Mouse (Mus musculus) layer of hippocampus, postnatal 36 days (tissue): Measurements from ENCODE around the gene Tnks2. TPM values are rescaled to one million over a fixed set of nuclear protein-coding genes. Genes with fewer than 3 reads are reported as not detected.
"Not testable (repeated sequence)": the region's sequence is repeated elsewhere in the genome, so short reads cannot be mapped to it uniquely, and the experiment has no call there.

Experiments used
- DNase-seq, 2 experiments: peaks; one replicate each; pipeline ENCODE4 v3.0.0; 2022
- total RNA-seq, 2 experiments: library from RNA; stranded (reverse); gene quantifications; 2 replicates each; pipeline ENCODE4 v1.2.3; 2021

The Tnks2 gene
- total RNA-seq, 2 experiments from 2014 or later = 127 to 133 TPM

- no peak for DNase-seq
Observed at GRCm38 (mm10) chr19:36827650-36828049, 6.4 kb upstream of the Tnks2 start.

- no peak for DNase-seq
Observed at GRCm38 (mm10) chr19:36828322-36828721, 5.7 kb upstream of the Tnks2 start.

DNA sequence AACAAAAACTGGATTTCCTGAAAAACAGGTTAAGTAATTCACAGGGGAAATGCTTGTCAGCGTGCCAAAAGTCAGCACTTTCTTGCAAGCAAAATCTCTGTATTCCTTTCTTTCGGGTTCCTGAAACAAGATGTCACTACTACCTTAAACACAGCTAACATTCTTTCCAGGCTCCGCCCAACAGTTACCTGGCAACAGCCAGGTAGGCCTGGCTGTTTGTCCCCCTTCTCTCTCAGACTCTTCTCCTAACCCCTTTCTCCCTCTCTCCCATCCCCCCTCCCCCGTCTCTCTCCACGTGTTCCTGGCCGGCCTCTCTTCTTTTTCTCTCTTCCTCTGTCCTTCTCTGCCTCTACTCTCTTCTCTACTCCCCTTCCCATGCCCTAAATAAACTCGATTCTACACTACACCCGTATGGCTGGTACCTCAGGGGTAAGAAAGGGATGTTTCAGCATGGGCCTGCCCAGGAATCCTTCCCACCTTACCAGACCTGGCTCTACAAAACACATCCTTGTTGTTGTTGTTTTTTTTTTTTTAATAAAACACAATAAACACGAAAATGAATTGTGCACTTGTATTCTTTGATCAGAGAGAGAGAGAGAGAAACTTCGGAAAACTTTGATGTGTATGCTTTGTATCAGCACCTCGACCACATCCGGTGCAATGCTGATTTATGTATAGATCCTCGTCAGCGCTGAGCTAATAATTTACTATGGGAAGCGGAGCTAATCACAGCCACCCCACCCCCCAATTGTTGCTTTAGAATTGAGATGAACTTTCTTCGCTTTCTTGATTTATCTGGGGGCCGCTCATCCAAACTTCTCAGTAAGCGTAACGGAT is 863 bp upstream of the Tnks2 start:
- DNase-seq = no peak

GRCm38 (mm10) chr19:36834532-36835431 is 750 bp downstream of the Tnks2 start:
- no peak for DNase-seq

- DNase-seq = no peak
Observed at GRCm38 (mm10) chr19:36836035-36836434, 2.0 kb downstream of the Tnks2 start.

GRCm38 (mm10) chr19:36840301-36840700 is 6.3 kb downstream of the Tnks2 start:
- DNase-seq = no peak

DNA sequence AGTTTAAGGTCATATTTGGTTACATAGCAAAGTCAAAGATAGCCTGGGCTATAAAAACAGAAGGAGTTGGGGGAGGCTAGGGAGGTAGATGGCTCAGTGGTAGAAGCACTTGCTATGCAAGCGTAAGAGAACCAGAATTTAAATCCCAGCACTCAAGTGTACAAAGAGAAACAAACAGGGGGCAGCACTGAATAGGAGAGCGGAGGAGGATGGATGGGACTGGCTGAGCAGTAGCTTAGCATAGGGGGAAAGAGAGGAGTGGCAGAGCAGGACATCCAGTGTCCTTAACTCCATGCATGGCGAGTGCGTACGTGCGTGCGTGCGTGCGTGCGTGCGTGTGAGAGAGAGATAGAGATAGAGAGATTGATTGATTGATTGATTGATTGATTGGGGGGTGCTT is 9.8 kb downstream of the Tnks2 start:
- DNase-seq = no peak

- no peak for DNase-seq
Observed at GRCm38 (mm10) chr19:36845924-36846323, 11.9 kb downstream of the Tnks2 start.

DNA sequence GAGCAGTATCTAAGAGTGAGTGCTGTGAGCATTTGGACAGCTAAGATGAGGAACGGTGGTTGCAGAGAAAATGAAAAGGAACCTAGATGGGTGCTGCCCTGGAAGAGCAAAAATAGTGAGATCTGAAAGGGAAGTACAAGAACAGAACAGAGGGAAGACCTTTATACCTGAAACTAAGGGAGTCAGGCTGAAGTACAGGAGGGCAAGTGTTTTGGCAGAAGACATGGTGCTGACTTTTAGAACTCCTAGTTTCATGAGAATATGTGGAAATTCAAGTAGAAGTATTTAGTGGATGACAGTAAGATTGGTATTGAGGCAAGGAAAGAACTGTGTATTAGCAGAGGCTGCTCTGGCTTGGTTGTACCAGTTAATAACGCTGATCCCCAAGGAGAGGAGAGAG is 19.8 kb downstream of the Tnks2 start:
- DNase-seq = no peak

GRCm38 (mm10) chr19:36857851-36858250 is 23.8 kb downstream of the Tnks2 start:
- DNase-seq = no peak

GRCm38 (mm10) chr19:36860393-36860792 is 26.4 kb downstream of the Tnks2 start:
- DNase-seq = no peak

DNA sequence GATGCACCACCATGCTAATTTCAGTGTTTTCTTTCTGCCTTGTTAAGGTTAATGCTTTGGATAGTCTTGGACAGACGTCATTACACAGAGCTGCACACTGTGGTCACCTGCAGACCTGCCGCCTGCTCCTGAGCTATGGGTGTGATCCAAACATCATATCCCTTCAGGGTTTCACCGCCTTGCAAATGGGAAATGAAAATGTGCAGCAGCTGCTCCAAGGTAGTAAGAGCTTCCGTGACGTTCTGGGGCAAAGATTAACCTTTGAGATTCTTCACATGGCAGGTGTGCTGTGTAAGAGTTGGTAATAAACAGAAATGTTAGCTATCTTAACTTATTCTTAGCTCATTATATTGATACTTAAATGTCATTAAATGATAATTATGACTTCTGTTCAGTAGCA is 31.9 kb downstream of the Tnks2 start:
- DNase-seq = no peak

DNA sequence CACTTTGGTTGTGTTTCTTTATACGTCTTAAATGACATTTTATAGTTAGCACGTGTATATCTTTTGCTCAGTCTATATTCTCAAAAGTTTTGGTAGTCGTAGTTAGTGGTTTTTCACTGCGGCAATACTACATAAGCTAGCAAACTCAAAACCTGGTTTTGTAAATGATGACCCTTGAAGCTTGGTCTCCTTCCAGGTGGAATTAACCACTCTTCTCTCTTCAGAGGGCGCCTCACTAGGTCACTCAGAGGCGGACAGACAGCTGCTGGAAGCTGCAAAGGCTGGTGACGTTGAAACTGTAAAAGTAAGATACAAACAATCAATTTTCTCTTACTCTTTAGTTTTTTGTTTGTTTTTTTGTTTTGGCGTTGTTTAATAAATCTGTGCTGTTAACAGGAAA is 33.4 kb downstream of the Tnks2 start:
- no peak for DNase-seq

DNA sequence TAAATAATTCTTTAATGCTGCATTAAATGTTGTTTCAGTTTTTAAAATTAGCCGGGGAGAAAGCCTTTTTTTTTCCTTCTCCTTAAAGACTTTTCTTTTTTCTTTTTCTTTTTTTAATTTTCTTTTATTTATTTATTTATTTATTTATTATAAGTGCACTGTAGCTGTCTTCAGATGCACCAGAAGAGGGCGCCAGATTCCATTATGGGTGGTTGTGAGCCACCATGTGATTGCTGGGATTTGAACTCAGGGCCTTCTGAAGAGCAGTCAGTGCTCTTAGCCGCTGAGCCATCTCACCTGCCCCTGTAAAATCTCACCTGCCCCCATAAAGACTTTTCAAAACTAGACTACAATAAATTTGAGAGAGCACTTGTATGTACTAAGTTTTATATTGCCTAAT is 34.6 kb downstream of the Tnks2 start:
- DNase-seq = not testable (repeated sequence)

- no peak for DNase-seq
Observed at GRCm38 (mm10) chr19:36874651-36875050, 40.6 kb downstream of the Tnks2 start.

- DNase-seq = no peak
Observed at GRCm38 (mm10) chr19:36877329-36877728, 43.3 kb downstream of the Tnks2 start.

- no peak for DNase-seq
Observed at GRCm38 (mm10) chr19:36878743-36879495, 44.9 kb downstream of the Tnks2 start.

DNA sequence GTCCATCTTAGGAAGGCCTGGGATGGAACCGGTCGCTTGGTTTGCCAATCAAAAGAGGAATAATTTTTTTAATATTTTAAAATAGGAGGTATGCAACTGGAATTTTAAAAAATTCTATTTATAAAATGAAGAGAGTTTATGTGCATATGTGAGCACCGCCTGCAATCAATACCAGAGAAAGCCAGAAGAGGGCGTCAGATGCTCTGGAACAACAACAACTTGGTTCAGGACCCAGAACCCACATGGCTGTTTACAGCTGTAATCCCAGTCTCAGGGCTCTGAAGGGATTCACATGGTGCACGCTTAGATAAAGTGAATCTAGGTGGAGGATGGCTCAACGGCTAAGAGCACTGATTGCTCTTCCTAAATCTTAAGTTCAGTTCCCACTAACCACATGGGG is 49.1 kb downstream of the Tnks2 start:
- no peak for DNase-seq

DNA sequence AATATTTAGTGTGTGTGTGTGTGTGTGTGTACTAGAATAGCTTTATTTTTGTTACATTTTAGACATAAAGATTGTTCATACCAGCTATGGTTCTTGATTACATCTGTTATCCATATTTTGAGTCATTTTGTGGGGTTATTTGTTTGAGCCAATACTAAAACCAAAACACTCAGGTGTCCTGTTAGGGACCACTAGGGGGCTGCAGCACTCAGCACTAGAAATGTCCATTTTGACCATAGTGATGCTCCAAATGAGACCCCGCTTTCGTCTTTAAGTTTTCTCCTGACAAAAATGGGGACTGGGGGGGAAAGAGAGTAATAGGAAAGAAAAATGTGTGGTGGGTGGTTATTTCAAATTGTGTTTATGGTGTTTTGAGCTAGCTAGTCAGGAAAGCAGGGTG is 52.3 kb downstream of the Tnks2 start:
- no peak for DNase-seq

DNA sequence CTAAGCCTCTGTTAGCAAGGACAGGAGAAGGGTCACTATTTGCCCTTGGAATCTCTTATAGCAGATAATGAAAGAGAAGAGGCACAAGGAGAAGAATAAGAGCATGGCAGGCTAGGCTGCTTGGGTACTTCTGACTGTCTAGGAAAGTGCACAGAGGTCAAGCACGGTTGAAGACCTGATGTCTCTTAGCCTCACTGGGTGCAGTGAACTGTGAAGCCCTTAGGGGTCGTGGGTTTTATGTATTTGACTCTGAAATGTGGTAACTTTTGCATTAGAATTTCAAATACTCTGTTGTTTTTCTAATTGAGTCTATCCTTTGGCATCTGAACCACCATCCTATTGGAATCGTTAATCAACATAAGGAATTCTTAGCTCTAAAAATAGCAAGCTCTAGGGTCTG is 53.7 kb downstream of the Tnks2 start:
- DNase-seq = no peak

GRCm38 (mm10) chr19:36891746-36892145 is 57.7 kb downstream of the Tnks2 start:
- DNase-seq = no peak

GRCm38 (mm10) chr19:36896791-36897569 is 62.9 kb downstream of the Tnks2 start:
- DNase-seq = no peak
